Mouse (Mus musculus) kidney, adult 11 months (tissue): ENCODE measurements around the gene Ahcy.
"Not testable (repeated sequence)": the region's sequence is repeated elsewhere in the genome, so short reads cannot be mapped to it uniquely, and the experiment has no call there.

ENCODE experiments used
- DNase-seq: peaks from one replicate; pipeline ENCODE4 v3.0.0; 2022

Ahcy gene

DNA sequence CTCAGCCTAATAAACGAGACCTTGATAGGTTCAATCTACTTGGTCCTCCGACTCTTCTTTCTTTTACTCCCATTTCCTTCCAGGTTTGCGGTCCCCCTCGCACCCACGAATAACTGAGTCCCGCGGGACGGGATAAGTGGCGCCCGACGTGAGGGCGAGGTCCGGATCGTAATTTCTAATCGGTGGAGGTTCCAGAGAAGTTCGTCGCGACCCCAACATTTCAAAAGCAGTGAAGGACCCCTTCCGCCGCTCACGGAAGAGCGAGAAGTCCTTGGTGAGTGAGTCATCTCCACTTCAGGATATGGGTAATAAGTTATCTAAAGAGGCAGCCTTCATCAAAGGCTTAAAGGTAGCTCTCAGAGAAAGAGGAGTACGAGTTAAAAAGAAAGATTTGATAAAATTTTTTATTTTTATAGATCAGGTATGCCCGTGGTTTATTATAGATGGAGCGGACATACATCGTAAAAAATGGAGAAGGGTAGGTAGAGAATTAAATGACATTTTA lies 56.0 kb downstream of the Ahcy start, which contains the start of gene Gm14226:
Gene Gm14226 (plus strand): TSS at position 16 of the 505 bp plus-strand sequence.
- not testable (repeated sequence) for DNase-seq

DNA sequence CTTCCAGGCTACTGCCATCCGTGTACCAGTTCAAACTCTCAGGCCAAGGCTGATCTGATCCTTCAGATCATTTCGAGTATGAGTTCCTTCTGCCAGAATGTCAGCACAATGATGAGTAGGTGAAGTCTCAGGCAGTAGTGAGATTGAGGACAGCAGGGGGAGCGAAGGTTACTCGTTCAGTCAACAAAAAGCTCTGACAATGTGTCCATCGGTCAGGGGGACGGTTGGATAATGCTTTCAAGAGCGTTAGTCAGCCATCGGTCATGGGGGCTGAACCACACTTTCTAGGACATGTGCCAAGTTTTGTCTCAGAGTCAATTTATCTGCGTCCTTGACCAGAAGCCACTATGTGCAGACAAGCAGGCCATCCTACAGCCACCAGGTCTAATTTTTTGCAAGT lies 57.5 kb downstream of the Ahcy start:
- DNase-seq, result not testable (repeated sequence)

DNA sequence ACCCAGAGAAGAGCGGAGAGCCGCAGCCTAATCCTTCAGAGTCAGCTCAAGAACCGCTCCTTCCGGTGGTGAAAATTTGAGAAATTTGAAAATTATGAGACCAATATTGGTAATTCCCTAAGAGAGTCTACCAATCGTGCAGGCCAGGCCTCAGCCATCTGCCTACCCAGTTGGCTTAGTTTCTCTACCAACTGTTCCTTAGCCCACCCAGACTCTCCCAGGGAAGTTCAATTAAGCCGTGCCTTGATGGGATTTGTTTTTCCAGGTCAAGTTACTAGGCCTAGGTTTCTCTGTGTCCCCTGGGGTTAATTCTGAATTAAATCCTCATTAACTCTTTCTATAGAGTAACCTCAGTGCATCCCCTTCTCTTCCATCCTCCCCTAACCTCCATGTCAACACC lies 61.3 kb downstream of the Ahcy start:
- no peak for DNase-seq

DNA sequence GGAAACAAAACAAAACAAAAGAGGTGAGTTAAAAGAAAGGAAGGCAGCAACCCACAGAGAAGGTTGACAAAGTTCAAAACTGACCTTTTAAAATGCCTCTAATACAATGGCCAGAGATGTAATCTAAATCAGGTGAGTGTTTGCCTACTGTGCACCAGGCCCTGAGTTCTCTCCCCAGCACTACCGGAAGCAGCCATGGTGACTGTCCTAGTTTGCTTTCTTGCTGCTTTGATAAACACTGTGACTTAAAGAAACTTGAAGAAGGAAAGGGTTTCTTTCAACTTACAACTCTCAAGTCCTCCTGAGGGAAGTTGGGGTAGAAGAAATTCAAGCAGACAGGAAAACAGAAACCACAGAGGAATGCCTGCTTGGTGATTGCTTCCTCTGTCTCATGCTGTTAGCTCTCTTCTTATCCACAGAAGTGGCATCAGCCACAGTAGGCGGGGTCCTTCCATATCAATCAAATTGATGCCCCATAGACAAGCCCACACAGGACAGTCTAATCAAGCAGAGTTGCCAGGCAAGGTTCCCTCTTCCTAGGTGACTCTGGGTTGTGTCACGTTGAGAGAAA lies 63.1 kb downstream of the Ahcy start:
- DNase-seq, result no peak
